Mouse (Mus musculus): ENCODE results near the gene Lgmn.

Gene Lgmn

GRCm38 (mm10) chr12:102432238-102432637 lies 7.4 kb downstream of the Lgmn start:
- peak; percentile 61 to 65 for DNase-seq

DNA sequence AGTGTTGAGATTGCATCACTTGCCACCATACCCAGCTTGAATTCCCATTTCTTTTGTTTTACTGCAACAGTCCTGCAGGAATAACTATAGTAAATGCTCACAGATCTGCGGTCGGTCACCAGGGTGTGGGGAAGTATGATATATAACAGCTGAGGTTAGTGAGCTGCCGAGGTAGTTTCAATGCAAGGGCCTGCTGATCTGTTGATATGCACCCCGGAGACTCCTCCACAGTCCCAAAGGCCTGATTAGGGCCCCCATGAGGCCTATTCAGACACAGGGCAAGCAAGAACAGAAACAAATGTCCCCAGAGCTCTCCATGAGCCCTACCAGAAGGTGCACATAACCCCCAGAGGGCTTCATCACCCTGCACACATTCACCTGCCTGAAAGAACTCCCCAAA lies 9.4 kb downstream of the Lgmn start:
- DNase-seq, result no peak

DNA sequence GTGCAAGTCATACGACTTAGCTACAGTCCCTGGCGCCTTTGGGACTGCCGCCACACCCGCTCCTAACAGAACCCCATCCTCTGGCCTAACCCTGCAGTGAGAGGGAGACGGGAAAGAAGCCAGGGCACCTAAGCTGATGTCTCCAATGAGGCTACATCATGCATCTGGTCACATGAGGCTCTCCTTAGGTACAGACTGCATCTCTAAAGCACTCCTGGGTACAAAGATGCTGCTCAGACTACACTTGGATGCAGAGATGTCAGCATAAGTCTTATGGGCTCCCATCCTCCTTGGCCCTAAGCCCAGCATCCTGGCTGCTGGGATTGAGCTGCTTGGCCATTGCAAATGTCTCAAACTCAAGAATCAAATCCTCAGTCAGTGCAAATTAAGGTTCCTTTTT lies 10.0 kb downstream of the Lgmn start:
- DNase-seq, result no peak

DNA sequence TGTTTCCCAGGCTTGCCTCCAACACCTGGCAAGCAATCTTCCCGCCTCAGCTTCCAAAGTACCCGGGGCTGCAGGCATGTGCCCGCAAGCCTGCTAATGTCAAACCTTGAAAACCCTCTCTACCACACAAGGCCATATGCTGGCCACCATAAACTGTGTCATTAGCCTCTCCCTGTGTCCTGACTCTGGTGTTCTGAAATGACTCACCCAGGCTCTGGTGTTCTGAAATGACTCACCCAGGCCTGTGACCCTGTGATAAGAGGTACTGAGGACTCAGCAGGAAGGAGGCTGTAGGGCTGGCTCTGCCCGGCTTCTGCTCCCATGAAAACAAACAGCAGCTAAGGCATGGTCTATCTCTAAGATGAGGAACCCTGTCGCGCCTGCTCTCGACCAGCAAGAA lies 13.3 kb downstream of the Lgmn start:
- no peak for DNase-seq

GRCm38 (mm10) chr12:102425048-102425578 lies 14.5 kb downstream of the Lgmn start:
- DNase-seq, result no peak

DNA sequence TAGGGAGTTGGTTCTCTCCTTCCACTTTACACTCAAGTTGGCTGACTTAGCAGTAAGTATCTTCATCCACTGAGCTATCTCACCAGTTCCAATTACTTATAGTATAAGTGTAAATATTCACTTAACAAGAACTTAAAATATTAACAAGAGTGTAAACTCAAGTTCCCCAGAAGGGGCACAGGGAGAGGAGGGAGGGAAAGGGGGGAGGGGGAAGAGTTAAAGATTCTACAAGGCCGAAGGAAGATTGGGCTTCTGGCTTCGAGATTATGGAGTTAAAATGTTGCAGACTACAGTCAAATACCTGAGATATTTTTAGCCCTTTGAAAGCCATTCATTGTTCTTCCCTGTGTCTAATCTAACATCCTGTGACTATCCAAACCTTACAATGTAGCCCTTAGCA lies 15.2 kb downstream of the Lgmn start:
- DNase-seq, result no peak

- DNase-seq, result no peak
These were observed 16.0 kb downstream of the Lgmn start for GRCm38 (mm10) chr12:102423625-102424024.

DNA sequence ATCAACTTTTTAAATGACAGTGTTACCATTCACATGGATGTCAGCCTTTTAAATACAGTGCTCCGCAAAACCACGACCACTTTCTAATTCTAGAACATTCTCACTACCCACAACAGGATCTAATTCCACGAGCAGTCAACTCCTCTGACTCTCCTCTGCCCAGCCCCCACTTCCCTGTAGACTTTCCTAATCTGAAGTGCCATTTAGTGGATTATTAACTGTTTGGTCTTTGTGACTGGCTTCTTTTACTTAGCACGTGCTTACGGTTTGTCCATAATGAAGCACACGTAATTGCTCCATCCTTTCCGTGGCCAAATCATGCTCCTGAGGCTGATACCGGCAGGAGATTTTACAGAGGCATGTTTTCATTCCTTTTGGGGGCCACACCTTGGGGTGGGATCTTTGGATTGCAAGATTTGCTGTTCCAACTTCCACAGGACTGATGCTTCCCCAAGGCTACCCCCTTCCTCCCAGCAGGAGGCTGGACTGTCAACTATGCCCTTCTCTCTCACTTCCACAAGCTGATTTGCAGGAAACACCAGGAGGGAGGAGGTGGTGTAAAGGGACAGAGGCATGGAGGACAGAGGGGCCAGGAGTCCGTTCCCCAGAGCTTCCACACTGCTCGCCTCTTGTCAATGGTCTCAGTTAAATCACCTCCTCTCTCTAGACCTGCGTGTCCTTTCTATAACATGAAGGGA lies 16.8 kb downstream of the Lgmn start:
- peak in 1 of 2 experiments; percentile 59 for DNase-seq

GRCm38 (mm10) chr12:102422065-102422464 lies 17.5 kb downstream of the Lgmn start:
- DNase-seq, result peak; percentile 88 to 92

- no peak for DNase-seq
These were observed 19.3 kb downstream of the Lgmn start for GRCm38 (mm10) chr12:102420168-102420890.

- DNase-seq, result no peak
These were observed 20.1 kb downstream of the Lgmn start for GRCm38 (mm10) chr12:102419544-102419943.

GRCm38 (mm10) chr12:102417701-102418100 lies 21.9 kb downstream of the Lgmn start:
- no peak for DNase-seq

GRCm38 (mm10) chr12:102416955-102417510 lies 22.6 kb downstream of the Lgmn start:
- DNase-seq, result no peak

DNA sequence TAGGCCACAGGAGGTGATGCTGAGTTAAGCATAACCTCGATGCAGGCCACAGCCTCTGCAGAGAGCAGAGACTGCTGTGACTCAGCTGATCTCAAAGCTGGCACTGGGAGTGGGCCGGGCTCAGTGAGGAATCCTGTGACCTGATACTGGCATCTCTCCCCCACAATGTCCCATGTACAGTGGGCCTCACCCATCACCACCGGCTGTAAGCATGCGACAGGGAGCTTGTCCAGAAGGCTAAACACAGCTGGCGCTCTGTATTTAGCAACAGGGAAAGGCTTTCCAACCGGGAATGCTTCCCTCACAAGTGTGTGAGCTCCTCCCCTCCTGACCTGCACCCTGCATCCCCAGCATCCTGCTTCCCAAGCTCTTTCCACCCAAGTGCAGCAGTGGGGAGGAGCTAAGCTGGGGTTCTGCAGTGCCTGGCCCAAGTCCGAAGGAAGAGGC lies 23.2 kb downstream of the Lgmn start:
- DNase-seq, result peak; percentile 24 to 45

GRCm38 (mm10) chr12:102414686-102415085 lies 24.9 kb downstream of the Lgmn start:
- no peak for DNase-seq

DNA sequence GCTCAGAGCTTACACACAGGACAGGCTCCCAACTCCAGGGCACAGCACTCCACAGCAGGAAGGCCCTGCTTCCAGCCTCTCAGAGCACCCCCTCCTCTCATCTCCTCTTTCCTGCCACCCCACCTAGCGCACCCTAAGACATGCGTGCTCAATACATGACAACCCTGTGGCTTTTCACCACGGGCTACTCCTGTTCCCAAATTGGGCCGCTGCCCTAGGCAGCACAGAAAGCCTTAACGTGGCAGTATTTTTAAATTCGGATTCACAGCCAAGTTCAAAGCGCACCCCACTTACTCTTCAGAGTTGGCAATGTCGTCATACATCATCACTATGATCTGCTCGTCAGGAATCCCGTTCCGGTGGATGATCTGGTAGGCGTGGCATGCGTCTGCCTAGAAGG lies 26.4 kb downstream of the Lgmn start:
- DNase-seq, result no peak

GRCm38 (mm10) chr12:102398588-102398987 lies 41.0 kb downstream of the Lgmn start:
- no peak for DNase-seq

DNA sequence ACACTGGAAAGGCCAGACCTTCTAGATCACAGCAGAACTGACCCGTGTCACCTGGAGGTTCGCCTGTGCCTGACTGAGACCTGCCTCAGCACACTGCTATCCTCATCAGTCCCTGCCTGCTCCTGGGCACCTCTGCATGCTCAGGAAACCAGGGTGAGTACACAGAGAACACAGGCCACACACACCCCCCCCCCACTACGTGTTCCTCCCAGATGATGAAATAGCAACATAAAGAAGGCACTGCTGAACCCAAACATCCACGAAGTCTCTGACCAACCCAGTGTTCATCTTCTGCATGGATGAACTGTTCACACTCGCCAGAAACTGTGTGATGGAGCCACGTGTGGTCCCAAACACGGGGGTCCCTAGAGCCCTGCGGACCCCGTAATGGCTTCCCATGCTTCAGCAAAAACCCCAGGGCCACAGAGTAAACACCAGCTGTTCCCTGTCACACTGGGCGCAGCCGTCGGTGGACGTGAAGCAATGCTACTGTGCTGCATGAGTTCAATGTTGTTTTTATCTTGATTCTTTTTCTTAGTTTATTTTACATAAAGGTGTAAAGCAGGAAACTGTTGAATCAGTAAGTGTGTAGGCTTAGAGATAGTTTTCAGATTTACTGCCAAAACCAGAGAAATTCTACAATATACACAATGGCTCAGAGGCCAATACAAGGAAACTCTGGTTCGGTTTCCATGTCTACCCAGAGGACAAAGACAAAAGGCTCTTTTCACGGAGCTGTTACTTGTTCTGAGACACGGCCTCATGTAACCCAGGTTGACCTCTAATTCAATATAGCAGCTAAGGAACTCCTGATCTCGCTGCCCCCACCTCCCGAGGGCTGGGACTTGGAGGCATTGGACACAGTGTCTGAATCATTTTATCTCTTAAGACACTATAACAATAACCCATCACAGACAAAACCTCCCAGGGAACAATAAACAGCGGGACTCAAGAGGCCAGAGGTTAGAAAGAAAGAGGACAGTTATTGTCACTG lies 43.3 kb downstream of the Lgmn start:
- no peak for DNase-seq

- no peak for DNase-seq
These were observed 44.1 kb downstream of the Lgmn start for GRCm38 (mm10) chr12:102395537-102395936.

DNA sequence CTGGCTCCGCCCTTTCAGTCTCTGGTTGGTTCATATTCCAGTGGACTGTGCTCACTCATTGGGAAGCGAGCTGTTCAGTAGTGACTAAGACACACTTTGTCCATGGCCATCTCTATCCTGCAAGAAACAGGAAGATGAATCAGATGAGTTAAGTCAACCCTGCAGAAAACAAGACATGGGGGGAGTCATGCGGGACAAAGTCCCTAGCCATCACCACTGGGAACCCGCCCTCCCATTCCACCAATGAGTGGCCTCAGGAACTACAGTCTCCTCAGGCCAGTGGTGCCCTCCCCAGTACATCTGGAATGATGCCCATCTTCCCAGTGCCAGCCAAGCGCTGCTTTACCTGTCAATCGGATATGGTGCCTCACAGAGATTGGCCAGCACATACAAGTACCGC lies 45.1 kb downstream of the Lgmn start:
- DNase-seq, result no peak

GRCm38 (mm10) chr12:102391982-102392381 lies 47.6 kb downstream of the Lgmn start:
- no peak for DNase-seq

GRCm38 (mm10) chr12:102391109-102391508 lies 48.5 kb downstream of the Lgmn start:
- no peak for DNase-seq

DNA sequence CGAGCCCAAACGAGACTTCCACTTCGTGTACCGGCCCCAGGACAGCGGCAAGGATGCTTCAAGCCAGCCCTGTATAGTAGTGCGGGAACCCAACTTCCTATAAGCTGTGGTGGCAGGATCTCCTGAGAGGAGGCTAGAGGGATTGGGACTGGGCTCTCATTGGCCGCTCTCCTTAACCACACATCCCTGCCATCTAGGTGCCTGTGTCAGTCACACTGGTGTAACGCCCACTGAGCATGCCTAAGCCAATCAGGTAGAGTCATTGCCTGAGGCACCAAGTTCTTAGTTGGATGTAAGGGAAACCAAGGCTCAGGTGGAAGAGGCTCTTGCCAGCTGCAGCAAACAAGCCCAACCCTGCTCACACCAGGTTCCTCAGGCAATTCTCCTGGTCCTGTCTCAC lies 49.6 kb downstream of the Lgmn start:
- DNase-seq, result no peak
